Mouse (Mus musculus) neural tube, embryonic 11.5 days (tissue): ENCODE results near the gene Arrdc5. TPM values are rescaled to one million over a fixed set of nuclear protein-coding genes. Genes with fewer than 3 reads are reported as not detected.

ENCODE experiments used
- polyA plus RNA-seq: library from polyadenylated mRNA; unstranded; fragments of >200 nt; fragmentation: Nextera tagmentation; extraction: Ambion mirVana; gene quantifications from 2 replicates; pipeline ENCODE4 v1.2.1, GENCODE M21; 2014

Gene Arrdc5
- polyA plus RNA-seq, 1 experiment from 2014 or later = not detected

Other genes with a start within 250 kb of the Arrdc5 start
- 45.3 and 45.6 TPM in 2 replicates for gene Ubxn6, start 225.3 kb downstream of the Arrdc5 start, polyA plus RNA-seq
- 124 and 136 TPM in 2 replicates for gene Hdgfl2, start 220.7 kb downstream of the Arrdc5 start, polyA plus RNA-seq
- gene Plin4, start 190.5 kb downstream of the Arrdc5 start, polyA plus RNA-seq = 0.13 TPM in 1 of 2 replicates, not detected in the other
- 0.16 and 0.23 TPM in 2 replicates for gene Plin5, start 182.7 kb downstream of the Arrdc5 start, polyA plus RNA-seq
- not detected in 2 replicates for gene Lrg1, start 178.3 kb downstream of the Arrdc5 start, polyA plus RNA-seq
- 3.9 and 4.3 TPM in 2 replicates for gene Sema6b, start 159.9 kb downstream of the Arrdc5 start, polyA plus RNA-seq
- gene Tnfaip8l1, start 137.8 kb downstream of the Arrdc5 start, polyA plus RNA-seq = 10.2 and 11.0 TPM in 2 replicates
- 67.7 and 71.2 TPM in 2 replicates for gene Mydgf, start 116.4 kb downstream of the Arrdc5 start, polyA plus RNA-seq
- 39.1 and 42.5 TPM in 2 replicates for gene Dpp9, start 81.4 kb downstream of the Arrdc5 start, polyA plus RNA-seq
- gene Fem1a, start 43.5 kb downstream of the Arrdc5 start, polyA plus RNA-seq = 16.8 and 18.3 TPM in 2 replicates
- 2.4 and 2.5 TPM in 2 replicates for gene Ticam1, start 23.5 kb downstream of the Arrdc5 start, polyA plus RNA-seq
- gene Plin3, start 7.4 kb downstream of the Arrdc5 start, polyA plus RNA-seq = 33.0 and 37.8 TPM in 2 replicates
- gene Uhrf1, start 3.0 kb upstream of the Arrdc5 start, polyA plus RNA-seq = 116 and 128 TPM in 2 replicates
- gene Kdm4b, start 25.8 kb upstream of the Arrdc5 start, polyA plus RNA-seq = 53.5 and 59.9 TPM in 2 replicates
- gene Ptprs, start 176.2 kb upstream of the Arrdc5 start, polyA plus RNA-seq = 164 and 174 TPM in 2 replicates
- not detected in 2 replicates for gene Znrf4, start 212.1 kb upstream of the Arrdc5 start, polyA plus RNA-seq